Mouse (Mus musculus): Measurements from ENCODE around the gene Tbc1d17. TPM values are rescaled to one million over a fixed set of nuclear protein-coding genes. Genes with fewer than 3 reads are reported as not detected.

Gene Tbc1d17
- polyA plus RNA-seq, 1 experiment from 2014 or later: 67.3 TPM

GRCm38 (mm10) chr7:44867010-44867702 lies 18.3 kb upstream of the Tbc1d17 start:
- peaks cover 49% of the 10 kb centered on the region for H3K36me3 ChIP-seq
- H3K4me1 ChIP-seq: peaks cover 57% of the 10 kb centered on the region
- DNase-seq (ENCODE audit: low spot score): no peak
- 66% methylated on average over 19 of the region's 19 CpGs for WGBS
- peak overlapping the region; percentile 89 for H3K4me3 ChIP-seq
- H3K27ac ChIP-seq: peak overlapping the region; percentile 97
- H3K9me3 ChIP-seq: no peaks in the 10 kb centered on the region
- H3K27me3 ChIP-seq (ENCODE audit: insufficient read depth, poor library complexity, severe bottlenecking): no peaks in the 10 kb centered on the region

GRCm38 (mm10) chr7:44866276-44867009 lies 17.6 kb upstream of the Tbc1d17 start:
- Histone ChIP-seq H3K4me3 (peak overlapping the region; percentile 89), H3K9me3 (no peaks in the 10 kb centered on the region), H3K27me3 (ENCODE audit: insufficient read depth, poor library complexity, severe bottlenecking) (no peaks in the 10 kb centered on the region), H3K36me3 (peaks cover 56% of the 10 kb centered on the region), H3K4me1 (peaks cover 60% of the 10 kb centered on the region), H3K27ac (peak overlapping the region; percentile 97)
- no peak for DNase-seq (ENCODE audit: low spot score)
- WGBS: 63% methylated on average over 15 of the region's 15 CpGs

GRCm38 (mm10) chr7:44864595-44865542 lies 16.0 kb upstream of the Tbc1d17 start:
- DNase-seq (ENCODE audit: low spot score): no peak
- Histone ChIP-seq H3K4me3 (0 out of 2 replicates have a peak overlapping the region, but pooled peaks have one; percentile 12), H3K9me3 (no peaks in the 10 kb centered on the region), H3K27ac (no peak overlapping the region), H3K27me3 (ENCODE audit: insufficient read depth, poor library complexity, severe bottlenecking) (no peaks in the 10 kb centered on the region), H3K36me3 (peaks cover 69% of the 10 kb centered on the region), H3K4me1 (peaks cover 62% of the 10 kb centered on the region)
- WGBS: 83% methylated on average over 24 of the region's 24 CpGs

- 89% methylated on average over 11 of the region's 11 CpGs for WGBS
- Histone ChIP-seq H3K4me3 (no peak overlapping the region), H3K36me3 (peaks cover 73% of the 10 kb centered on the region), H3K27me3 (ENCODE audit: insufficient read depth, poor library complexity, severe bottlenecking) (no peaks in the 10 kb centered on the region), H3K4me1 (peaks cover 62% of the 10 kb centered on the region), H3K27ac (no peak overlapping the region; the same call in 1 of the 2 replicates), H3K9me3 (no peaks in the 10 kb centered on the region)
- no peak for DNase-seq (ENCODE audit: low spot score)
Observed at GRCm38 (mm10) chr7:44863982-44864494, 15.2 kb upstream of the Tbc1d17 start.

- DNase-seq (ENCODE audit: low spot score): no peak
- Histone ChIP-seq H3K4me1 (peaks cover 62% of the 10 kb centered on the region), H3K27ac (no peak overlapping the region), H3K27me3 (ENCODE audit: insufficient read depth, poor library complexity, severe bottlenecking) (no peaks in the 10 kb centered on the region), H3K36me3 (peaks cover 75% of the 10 kb centered on the region), H3K9me3 (no peaks in the 10 kb centered on the region), H3K4me3 (peak overlapping the region; percentile 0; the same call in 1 of the 2 replicates)
- whole genome bisulfite sequencing: 89% methylated on average over 14 of the region's 14 CpGs
Observed at GRCm38 (mm10) chr7:44863210-44863609, 14.3 kb upstream of the Tbc1d17 start.

GRCm38 (mm10) chr7:44862434-44862833 lies 13.6 kb upstream of the Tbc1d17 start:
- no peak for DNase-seq (ENCODE audit: low spot score)
- Histone ChIP-seq H3K9me3 (no peaks in the 10 kb centered on the region), H3K4me3 (no peak overlapping the region), H3K27ac (no peak overlapping the region), H3K4me1 (peaks cover 62% of the 10 kb centered on the region), H3K27me3 (ENCODE audit: insufficient read depth, poor library complexity, severe bottlenecking) (no peaks in the 10 kb centered on the region), H3K36me3 (peaks cover 75% of the 10 kb centered on the region)
- 83% methylated on average over 8 of the region's 8 CpGs for WGBS

- peaks cover 69% of the 10 kb centered on the region for H3K36me3 ChIP-seq
- WGBS: 84% methylated on average over 14 of the region's 14 CpGs
Observed at GRCm38 (mm10) chr7:44861429-44861816, 12.5 kb upstream of the Tbc1d17 start.

GRCm38 (mm10) chr7:44860576-44861428 lies 11.9 kb upstream of the Tbc1d17 start:
- H3K4me3 ChIP-seq: peak overlapping the region; percentile 25
- H3K36me3 ChIP-seq: peaks cover 63% of the 10 kb centered on the region
- H3K27me3 ChIP-seq (ENCODE audit: insufficient read depth, poor library complexity, severe bottlenecking): no peaks in the 10 kb centered on the region
- 64% methylated on average over 22 of the region's 22 CpGs for WGBS
- peaks cover 53% of the 10 kb centered on the region for H3K4me1 ChIP-seq
- DNase-seq (ENCODE audit: low spot score): no peak
- H3K27ac ChIP-seq: 0 out of 2 replicates have a peak overlapping the region, but pooled peaks have one; percentile 12
- no peaks in the 10 kb centered on the region for H3K9me3 ChIP-seq

More at GRCm38 (mm10) chr7:44861429-44861816, 12.5 kb upstream of the Tbc1d17 start:
- H3K4me3 ChIP-seq: no peak overlapping the region; the same call in 1 of the 2 replicates
- no peak overlapping the region for H3K27ac ChIP-seq
- H3K4me1 ChIP-seq: peaks cover 57% of the 10 kb centered on the region
- no peaks in the 10 kb centered on the region for H3K27me3 ChIP-seq (ENCODE audit: insufficient read depth, poor library complexity, severe bottlenecking)
- H3K9me3 ChIP-seq: no peaks in the 10 kb centered on the region
- DNase-seq (ENCODE audit: low spot score): no peak

- no peak overlapping the region for H3K27ac ChIP-seq
- no peaks in the 10 kb centered on the region for H3K27me3 ChIP-seq (ENCODE audit: insufficient read depth, poor library complexity, severe bottlenecking)
- H3K36me3 ChIP-seq: peaks cover 54% of the 10 kb centered on the region
- 89% methylated on average over 11 of the region's 11 CpGs for WGBS
- no peaks in the 10 kb centered on the region for H3K9me3 ChIP-seq
- peaks cover 53% of the 10 kb centered on the region for H3K4me1 ChIP-seq
- DNase-seq (ENCODE audit: low spot score): no peak
- 0 out of 2 replicates have a peak overlapping the region, but pooled peaks have one; percentile 15 for H3K4me3 ChIP-seq
Observed at GRCm38 (mm10) chr7:44859896-44860295, 11.0 kb upstream of the Tbc1d17 start.

GRCm38 (mm10) chr7:44857905-44858304 lies 9.0 kb upstream of the Tbc1d17 start:
- Histone ChIP-seq H3K4me3 (peak overlapping the region; percentile 97), H3K27me3 (ENCODE audit: insufficient read depth, poor library complexity, severe bottlenecking) (no peaks in the 10 kb centered on the region), H3K36me3 (peaks cover 37% of the 10 kb centered on the region), H3K27ac (peak overlapping the region; percentile 93), H3K4me1 (peaks cover 64% of the 10 kb centered on the region), H3K9me3 (no peaks in the 10 kb centered on the region)
- no peak for DNase-seq (ENCODE audit: low spot score)
- 24% methylated on average over 8 of the region's 8 CpGs for WGBS

DNA sequence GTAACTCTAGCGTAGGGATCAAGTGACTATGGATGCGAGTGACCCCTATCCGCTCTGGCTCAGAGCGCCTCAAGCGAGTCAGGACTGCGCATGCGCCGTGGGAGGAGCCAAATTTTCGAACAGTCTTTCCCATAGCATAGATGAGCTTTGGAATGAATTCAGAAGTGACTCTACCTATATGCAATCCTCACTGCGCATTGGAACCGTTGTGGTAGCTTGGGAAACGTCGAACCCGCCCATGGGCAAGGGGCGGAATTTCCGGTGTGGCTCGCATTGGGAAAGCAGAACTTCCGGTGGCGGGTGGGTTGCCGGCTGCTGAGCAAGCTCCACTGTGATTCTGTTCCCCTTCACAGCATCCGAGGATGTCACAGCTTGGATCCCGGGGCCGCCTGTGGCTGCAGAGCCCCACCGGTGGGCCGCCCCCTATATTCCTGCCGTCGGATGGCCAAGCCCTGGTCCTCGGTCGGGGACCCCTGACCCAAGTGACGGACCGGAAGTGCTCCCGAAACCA lies 8.2 kb upstream of the Tbc1d17 start, which contains the start of gene Pnkp:
Gene Pnkp (plus strand): TSS at position 98 of the 511 bp plus-strand sequence.
- WGBS: under 1% methylated on average over 32 of the region's 32 CpGs
- Histone ChIP-seq H3K36me3 (peaks cover 35% of the 10 kb centered on the region), H3K4me1 (peaks cover 70% of the 10 kb centered on the region), H3K9me3 (no peaks in the 10 kb centered on the region), H3K27me3 (ENCODE audit: insufficient read depth, poor library complexity, severe bottlenecking) (no peaks in the 10 kb centered on the region), H3K4me3 (peak within 1 kb of the TSS; percentile 97), H3K27ac (peak within 1 kb of the TSS; percentile 93)
- DNase-seq (ENCODE audit: low spot score): peak; percentile 93

All from heart, embryonic 10.5 days (tissue).